Mouse (Mus musculus) hematopoietic stem cell, adult 5-6 weeks (primary cell): ENCODE measurements at regions not wholly inside any gene's neighbourhood (a gene's known extent, or its start where the extent isn't known, plus 50 kb on each side); places are given as distances from the start of the nearest gene placed in this dataset.

Experiments used
- ATAC-seq, 2 experiments: fragments of 125-278 bp in 1 of 2; replicated peaks in 1 of 2; 2 replicates each; pipeline ENCODE4 v1.8.0; 2016 to 2017; ENCODE audit warnings: inconsistent platforms in 2 of 2, mild to moderate bottlenecking in 2 of 2, moderate number of reproducible peaks in 2 of 2, low read depth in 1 of 2, moderate TSS enrichment in 1 of 2; ENCODE audit not compliant: low FRiP score in 2 of 2, poor library complexity in 2 of 2, severe bottlenecking in 2 of 2, insufficient read depth in 1 of 2, low TSS enrichment in 1 of 2

- no peak for ATAC-seq
Observed at GRCm38 (mm10) chrX:23556271-23556670, 136.6 kb upstream of the Wdr44 start.

- peak in 1 of 2 experiments; percentile 36; a peak in 1 of 4 replicates for ATAC-seq
Observed at GRCm38 (mm10) chrX:23565581-23565980, 127.3 kb upstream of the Wdr44 start.
